Mouse (Mus musculus) kidney, adult 2 months (tissue): ENCODE results near the gene Cemip.

Experiments used
- CTCF ChIP-seq: fragments of 200-500 bp; conservative IDR thresholded peaks from 2 replicates; pipeline ENCODE4 v1.5.1; 2011; ENCODE audit warnings: low read depth, mild to moderate bottlenecking, control low read depth, low read length, moderate library complexity, mixed read lengths; ENCODE audit not compliant: insufficient read depth, insufficient read length
- POLR2A ChIP-seq: fragments of 200-500 bp; IDR thresholded peaks from one replicate; pipeline ENCODE4 v1.6.1; 2011; ENCODE audit warnings: low read depth, low read length, control low read depth

- TF ChIP-seq POLR2A (no peak), CTCF (no peak)
Measured at GRCm38 (mm10) chr7:84074266-84074665, 12.0 kb downstream of the Cemip start.
